Mouse (Mus musculus): ENCODE measurements around the gene Tsen54. TPM values are rescaled to one million over a fixed set of nuclear protein-coding genes. Genes with fewer than 3 reads are reported as not detected.

Gene Tsen54
- polyA plus RNA-seq, 1 experiment: 3.4 TPM

DNA sequence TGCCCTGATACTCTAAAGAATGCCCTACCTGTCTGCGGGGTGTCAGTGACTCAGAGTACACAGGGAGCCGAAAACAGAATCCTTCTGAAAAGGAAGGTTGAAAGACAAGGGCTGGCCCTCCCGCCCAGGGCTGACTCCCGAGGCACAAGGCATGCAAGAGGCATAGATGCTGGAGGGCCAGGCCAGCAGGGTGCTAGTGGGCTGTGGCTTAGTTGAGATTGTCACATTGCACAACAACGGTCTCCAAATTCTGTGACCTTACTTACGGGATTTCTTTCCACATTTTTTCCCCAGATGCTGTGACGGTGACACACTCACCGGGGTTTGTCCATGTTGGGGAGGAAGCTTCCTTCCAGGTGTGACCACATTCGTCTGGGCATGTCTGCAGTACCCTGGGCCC lies 37.6 kb upstream of the Tsen54 start:
- H3K4me1 ChIP-seq (ENCODE audit: control insufficient read depth): peaks cover 69% of the 10 kb centered on the region
- peaks cover 53% of the 10 kb centered on the region for H3K36me3 ChIP-seq (ENCODE audit: control insufficient read depth)
- H3K27me3 ChIP-seq (ENCODE audit: control insufficient read depth): no peaks in the 10 kb centered on the region

DNA sequence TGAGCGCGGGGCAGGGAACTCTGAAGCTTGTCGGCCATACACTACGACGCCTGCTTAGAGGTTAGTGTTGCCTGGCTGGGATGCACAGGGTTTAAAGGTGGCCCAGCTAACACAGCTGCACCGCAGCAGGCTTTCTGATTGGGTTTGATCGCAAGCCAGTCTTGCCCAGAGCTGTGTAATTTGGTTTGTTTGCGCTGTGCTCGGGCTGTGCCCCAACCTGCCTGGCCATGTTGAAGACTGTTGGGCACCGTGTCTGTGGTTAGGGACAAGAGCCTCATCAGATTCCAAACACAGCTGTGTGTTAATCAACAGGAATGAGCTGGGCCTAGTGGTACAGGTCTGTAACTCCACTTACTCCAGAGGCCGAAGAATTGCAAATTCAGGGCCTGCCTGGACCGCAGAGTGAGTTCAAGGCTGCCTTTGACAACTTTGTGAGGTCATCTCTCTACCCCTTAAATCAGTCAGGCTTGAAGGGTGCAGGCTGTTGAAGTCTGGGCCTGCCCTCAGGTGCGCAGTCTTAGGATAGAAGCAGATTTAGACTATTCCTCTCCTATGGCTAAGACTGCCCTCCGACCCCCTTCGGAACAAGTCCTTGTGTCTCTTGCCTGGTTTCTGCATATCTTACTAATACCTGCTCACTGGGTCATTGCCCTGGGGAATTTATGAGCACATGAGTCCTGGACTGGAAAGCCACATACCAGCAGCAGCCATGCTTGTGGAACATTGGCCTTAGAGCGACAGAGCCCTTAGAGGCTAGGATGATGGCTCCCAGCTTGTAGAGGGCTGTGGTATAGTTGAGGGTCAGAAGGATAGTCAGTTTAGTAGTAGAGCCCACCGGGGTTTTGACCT lies 36.8 kb upstream of the Tsen54 start:
- no peak for TF ChIP-seq GATA1 (IDR thresholded peaks at IDR 0.05; ENCODE audit: low read length)
- no peak for TF ChIP-seq TAL1 (IDR thresholded peaks at IDR 0.05; ENCODE audit: low read length)
- no peaks in the 10 kb centered on the region for H3K27me3 ChIP-seq (ENCODE audit: control insufficient read depth)
- H3K4me3 ChIP-seq (replicated peaks): no peak overlapping the region
- H3K9me3 ChIP-seq (ENCODE audit: control insufficient read depth, low read length): no peaks in the 10 kb centered on the region
- H3K36me3 ChIP-seq (ENCODE audit: control insufficient read depth): peaks cover 60% of the 10 kb centered on the region
- H3K4me1 ChIP-seq (ENCODE audit: control insufficient read depth): peaks cover 75% of the 10 kb centered on the region

More for the DNA sequence above, 37.6 kb upstream of the Tsen54 start:
- Histone ChIP-seq H3K4me3 (replicated peaks) (no peak overlapping the region), H3K9me3 (ENCODE audit: control insufficient read depth, low read length) (no peaks in the 10 kb centered on the region)
- TF ChIP-seq GATA1 (IDR thresholded peaks at IDR 0.05; ENCODE audit: low read length): no peak
- no peak for TF ChIP-seq TAL1 (IDR thresholded peaks at IDR 0.05; ENCODE audit: low read length)

DNA sequence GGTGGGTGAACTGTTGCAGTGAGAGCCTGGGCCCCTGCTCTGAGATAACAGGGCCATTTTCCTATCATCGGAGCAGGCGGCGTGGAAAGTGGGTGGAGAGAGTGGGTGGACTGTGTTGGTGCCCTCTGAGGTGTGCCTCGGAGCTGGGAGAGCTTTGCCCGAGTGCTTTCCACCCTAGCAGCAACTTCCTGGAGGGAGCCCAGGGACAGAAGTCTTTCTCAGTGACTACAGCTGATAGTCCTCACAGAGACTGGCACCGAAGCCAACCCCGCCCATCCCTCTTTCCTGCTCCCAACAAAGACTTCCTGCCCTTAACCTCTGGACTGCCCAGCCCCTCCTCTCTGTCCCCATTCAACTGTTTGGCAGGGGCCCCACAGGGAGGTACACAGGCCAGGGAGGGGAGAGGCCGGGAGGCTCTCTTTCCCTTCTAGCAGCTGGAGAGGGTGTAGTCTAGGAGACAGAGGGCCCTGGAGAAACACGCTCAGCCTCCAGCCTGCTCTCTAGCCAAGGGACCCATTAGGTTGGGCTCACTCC lies 35.4 kb upstream of the Tsen54 start:
- Histone ChIP-seq H3K27me3 (ENCODE audit: control insufficient read depth) (no peaks in the 10 kb centered on the region), H3K4me3 (replicated peaks) (peak overlapping the region; percentile 62), H3K4me1 (ENCODE audit: control insufficient read depth) (peaks cover 80% of the 10 kb centered on the region), H3K9me3 (ENCODE audit: control insufficient read depth, low read length) (no peaks in the 10 kb centered on the region), H3K36me3 (ENCODE audit: control insufficient read depth) (peaks cover 72% of the 10 kb centered on the region)
- TF ChIP-seq GATA1 (IDR thresholded peaks at IDR 0.05; ENCODE audit: low read length): peak; percentile 54
- TF ChIP-seq TAL1 (IDR thresholded peaks at IDR 0.05; ENCODE audit: low read length): no peak

DNA sequence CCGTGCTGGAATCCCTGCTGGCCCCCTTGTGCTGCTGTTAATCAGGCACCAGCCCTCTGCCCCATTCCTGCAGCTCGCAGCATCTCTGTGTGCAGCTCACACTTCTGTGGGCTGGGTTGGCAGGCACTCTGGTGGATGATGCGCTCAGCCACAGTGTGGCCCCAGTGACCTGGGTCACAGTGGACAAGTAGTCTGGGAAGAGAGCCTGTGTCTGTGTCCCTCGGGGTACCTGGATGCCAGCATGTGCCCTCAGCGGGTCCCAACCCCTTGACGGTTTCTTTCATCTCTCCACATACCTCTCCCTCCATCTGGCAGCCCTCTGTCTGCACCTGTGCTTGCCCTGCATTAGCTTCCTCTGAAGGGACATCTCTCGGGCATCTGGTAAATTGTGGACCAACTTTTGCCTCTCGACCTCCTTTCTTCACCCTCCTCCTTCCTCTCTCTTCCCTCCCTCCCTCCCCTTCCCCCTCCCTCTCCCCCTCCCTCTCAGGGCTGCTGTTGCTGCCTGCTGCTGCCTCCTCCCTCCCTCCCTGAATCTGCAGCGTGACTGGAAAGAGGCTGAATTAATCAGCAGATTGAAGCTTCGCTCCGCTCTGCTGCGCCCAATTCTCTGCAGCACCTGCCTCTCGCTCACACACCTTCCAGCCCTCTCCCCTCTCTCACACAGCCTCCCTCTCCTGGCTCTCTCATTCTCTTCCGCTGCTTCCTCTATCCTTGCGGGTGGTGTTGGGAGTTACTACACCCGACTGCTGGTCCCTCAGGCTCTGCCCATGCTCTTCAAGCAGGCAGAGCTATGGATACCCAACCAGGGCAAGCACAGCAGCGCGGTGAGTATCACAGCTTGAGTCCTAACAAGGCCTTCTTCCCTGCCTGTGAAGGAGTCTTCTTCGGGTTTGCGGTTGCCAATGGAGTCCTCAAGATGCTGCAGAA lies 34.1 kb upstream of the Tsen54 start:
- Histone ChIP-seq H3K4me1 (ENCODE audit: control insufficient read depth) (peaks cover 80% of the 10 kb centered on the region), H3K36me3 (ENCODE audit: control insufficient read depth) (peaks cover 76% of the 10 kb centered on the region), H3K27me3 (ENCODE audit: control insufficient read depth) (no peaks in the 10 kb centered on the region), H3K4me3 (replicated peaks) (peak overlapping the region; percentile 62), H3K9me3 (ENCODE audit: control insufficient read depth, low read length) (no peaks in the 10 kb centered on the region)
- TF ChIP-seq GATA1 (IDR thresholded peaks at IDR 0.05; ENCODE audit: low read length) (no peak), TAL1 (IDR thresholded peaks at IDR 0.05; ENCODE audit: low read length) (no peak)

DNA sequence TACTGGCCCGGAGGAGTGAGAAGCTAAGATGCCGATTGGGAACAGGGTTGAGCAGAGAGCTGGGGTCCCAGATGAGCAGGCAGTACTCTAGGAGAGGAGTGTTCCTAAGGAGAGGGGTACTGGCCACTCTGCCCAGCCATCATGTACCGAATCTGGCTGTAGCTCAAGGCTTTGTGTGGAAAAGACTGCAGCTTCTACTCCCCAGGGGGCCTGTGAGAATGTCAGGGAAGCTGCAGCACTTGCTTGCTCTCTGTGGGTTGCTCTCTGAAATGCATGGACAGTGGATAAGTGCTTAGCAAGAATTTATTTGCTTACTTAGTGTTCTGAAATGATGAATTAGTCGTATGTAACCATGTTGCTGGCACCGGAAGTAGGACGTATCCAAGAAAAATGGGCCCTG lies 28.1 kb upstream of the Tsen54 start:
- no peaks in the 10 kb centered on the region for H3K9me3 ChIP-seq (ENCODE audit: control insufficient read depth, low read length)
- H3K36me3 ChIP-seq (ENCODE audit: control insufficient read depth): peaks cover 89% of the 10 kb centered on the region
- no peak for TF ChIP-seq TAL1 (IDR thresholded peaks at IDR 0.05; ENCODE audit: low read length)
- TF ChIP-seq GATA1 (IDR thresholded peaks at IDR 0.05; ENCODE audit: low read length): no peak
- no peak overlapping the region for H3K4me3 ChIP-seq (replicated peaks)
- no peaks in the 10 kb centered on the region for H3K27me3 ChIP-seq (ENCODE audit: control insufficient read depth)
- peaks cover 25% of the 10 kb centered on the region for H3K4me1 ChIP-seq (ENCODE audit: control insufficient read depth)

DNA sequence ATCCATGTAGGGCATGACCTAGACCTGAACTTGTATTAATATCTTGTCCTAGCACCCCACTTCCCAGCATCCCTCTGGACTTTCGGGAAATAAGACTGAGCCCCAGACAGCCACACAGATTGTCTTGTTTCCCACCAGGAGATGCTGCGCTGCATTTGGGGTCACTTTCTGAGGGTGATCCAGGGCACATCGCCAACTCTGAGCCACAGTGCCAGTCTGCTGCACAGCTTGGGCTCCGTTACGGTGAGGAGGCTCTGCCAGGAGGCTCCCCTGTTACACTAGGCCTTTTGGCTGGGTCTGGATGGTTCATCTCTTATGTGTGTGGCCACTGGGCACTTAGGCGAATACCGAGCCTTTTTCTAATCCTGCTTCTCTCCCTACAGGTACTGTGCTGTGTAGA lies 24.7 kb upstream of the Tsen54 start:
- H3K36me3 ChIP-seq (ENCODE audit: control insufficient read depth): peaks cover 97% of the 10 kb centered on the region
- no peaks in the 10 kb centered on the region for H3K9me3 ChIP-seq (ENCODE audit: control insufficient read depth, low read length)
- no peak overlapping the region for H3K4me3 ChIP-seq (replicated peaks)
- H3K4me1 ChIP-seq (ENCODE audit: control insufficient read depth): peaks cover 7% of the 10 kb centered on the region
- no peak for TF ChIP-seq GATA1 (IDR thresholded peaks at IDR 0.05; ENCODE audit: low read length)
- no peak for TF ChIP-seq TAL1 (IDR thresholded peaks at IDR 0.05; ENCODE audit: low read length)
- H3K27me3 ChIP-seq (ENCODE audit: control insufficient read depth): no peaks in the 10 kb centered on the region

DNA sequence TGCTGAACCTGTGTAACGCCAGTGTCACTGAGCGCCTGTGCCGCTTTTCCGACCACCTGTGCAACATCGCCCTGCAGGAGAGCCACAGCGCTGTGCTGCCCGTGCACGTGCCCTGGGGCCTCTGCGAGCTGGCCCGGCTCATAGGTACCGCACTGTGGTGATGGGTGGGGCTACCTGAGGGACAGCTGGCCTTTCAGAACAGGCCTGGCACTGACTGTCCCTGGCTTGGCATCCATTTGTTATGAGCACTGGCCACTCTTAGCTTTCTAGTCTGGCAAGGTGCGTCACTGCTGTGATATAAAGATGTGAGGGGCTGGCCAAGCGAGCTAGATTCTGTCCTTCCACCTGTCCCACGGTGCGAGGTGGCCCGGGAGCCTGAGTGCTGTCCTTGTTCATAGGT lies 22.6 kb upstream of the Tsen54 start:
- no peaks in the 10 kb centered on the region for H3K9me3 ChIP-seq (ENCODE audit: control insufficient read depth, low read length)
- H3K36me3 ChIP-seq (ENCODE audit: control insufficient read depth): peaks cover 98% of the 10 kb centered on the region
- H3K27me3 ChIP-seq (ENCODE audit: control insufficient read depth): no peaks in the 10 kb centered on the region
- peaks cover 10% of the 10 kb centered on the region for H3K4me1 ChIP-seq (ENCODE audit: control insufficient read depth)
- TF ChIP-seq TAL1 (IDR thresholded peaks at IDR 0.05; ENCODE audit: low read length) (no peak), GATA1 (IDR thresholded peaks at IDR 0.05; ENCODE audit: low read length) (no peak)
- H3K4me3 ChIP-seq (replicated peaks): no peak overlapping the region

DNA sequence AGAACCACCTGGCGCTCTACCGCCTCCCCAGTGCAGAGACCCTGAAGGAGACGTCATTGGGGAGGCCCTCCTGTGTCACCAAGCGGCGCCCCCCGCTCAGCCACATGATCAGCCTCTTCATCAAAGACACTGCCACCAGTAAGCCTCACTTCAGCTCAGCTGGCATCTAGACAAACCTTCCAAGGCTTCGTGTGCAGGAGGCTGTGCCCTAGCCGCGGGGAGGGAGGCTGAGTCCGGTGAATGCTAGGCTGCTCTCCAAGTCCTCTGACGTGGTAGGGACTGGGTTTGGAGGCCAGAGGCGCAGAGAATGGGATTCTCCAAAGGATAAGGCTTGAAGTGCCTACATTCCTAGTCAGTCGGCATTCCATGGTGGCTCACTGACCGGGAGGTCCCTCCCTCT lies 22.2 kb upstream of the Tsen54 start:
- Histone ChIP-seq H3K4me3 (replicated peaks) (no peak overlapping the region), H3K4me1 (ENCODE audit: control insufficient read depth) (peaks cover 11% of the 10 kb centered on the region), H3K36me3 (ENCODE audit: control insufficient read depth) (peaks cover 98% of the 10 kb centered on the region), H3K9me3 (ENCODE audit: control insufficient read depth, low read length) (no peaks in the 10 kb centered on the region), H3K27me3 (ENCODE audit: control insufficient read depth) (no peaks in the 10 kb centered on the region)
- TF ChIP-seq TAL1 (IDR thresholded peaks at IDR 0.05; ENCODE audit: low read length) (no peak), GATA1 (IDR thresholded peaks at IDR 0.05; ENCODE audit: low read length) (no peak)

DNA sequence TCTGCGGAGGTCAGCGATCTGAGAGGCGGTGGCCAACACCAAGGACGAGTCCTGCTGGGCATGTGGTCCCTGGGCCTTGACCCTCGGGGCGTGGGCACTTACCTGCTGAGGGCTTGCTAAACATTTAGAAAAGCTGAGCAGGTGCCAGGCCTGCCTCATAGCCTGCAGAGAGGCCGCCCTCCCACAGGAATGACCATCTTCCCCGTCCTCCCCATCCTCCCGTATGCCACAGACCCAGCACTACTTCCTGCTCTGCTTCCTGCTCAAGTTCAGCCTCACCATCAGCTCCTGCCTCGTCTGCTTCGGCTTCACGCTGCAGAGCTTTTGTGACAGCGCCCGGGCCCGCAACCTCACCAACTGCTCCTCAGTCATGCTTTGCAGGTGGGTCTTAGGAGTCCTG lies 17.6 kb upstream of the Tsen54 start:
- Histone ChIP-seq H3K27me3 (ENCODE audit: control insufficient read depth) (no peaks in the 10 kb centered on the region), H3K9me3 (ENCODE audit: control insufficient read depth, low read length) (no peaks in the 10 kb centered on the region), H3K4me3 (replicated peaks) (no peak overlapping the region), H3K36me3 (ENCODE audit: control insufficient read depth) (peaks cover 100% of the 10 kb centered on the region), H3K4me1 (ENCODE audit: control insufficient read depth) (peaks cover 33% of the 10 kb centered on the region)
- TF ChIP-seq GATA1 (IDR thresholded peaks at IDR 0.05; ENCODE audit: low read length) (no peak), TAL1 (IDR thresholded peaks at IDR 0.05; ENCODE audit: low read length) (no peak)

Measured in erythroblast, embryonic 14.5 days (primary cell).